Mouse (Mus musculus) erythroblast, embryonic 14.5 days (primary cell): ENCODE data around the gene Gipc1.

ENCODE experiments used
- GATA1 ChIP-seq: IDR thresholded peaks from 2 replicates; pipeline ENCODE4 v1.6.1; 2012; ENCODE audit warnings: low read length, inconsistent platforms, mixed read lengths
- TAL1 ChIP-seq: IDR thresholded peaks from 3 replicates; pipeline ENCODE4 v1.6.1; 2012; ENCODE audit warnings: low read length, inconsistent platforms, mixed read lengths

DNA sequence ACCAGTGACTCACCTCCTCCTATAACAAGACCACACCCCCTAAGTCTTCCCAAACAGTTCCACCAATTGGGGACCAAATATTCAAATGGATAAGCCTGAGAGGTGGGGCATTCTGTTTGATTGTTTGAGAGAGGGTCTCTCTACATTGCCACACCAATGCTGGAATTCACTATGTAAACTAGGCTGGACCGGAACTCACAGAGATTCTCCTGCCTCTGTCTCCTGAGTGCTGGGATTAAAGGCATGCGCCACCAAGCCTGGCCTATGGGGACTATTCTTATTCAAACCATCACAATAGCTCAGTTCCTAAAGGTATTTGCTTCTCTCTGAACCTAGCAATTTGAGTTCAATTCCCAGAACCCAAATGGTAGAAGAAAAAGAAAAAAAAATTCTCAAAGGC lies 33.9 kb upstream of the Gipc1 start:
- TF ChIP-seq TAL1 (no peak), GATA1 (no peak)
